Mouse (Mus musculus) kidney, postnatal 14 days (tissue): ENCODE data around the gene Coq5.
A peak's percentile ranks its signal among the peaks of the same experiment; 100 is the strongest.

Experiments
- DNase-seq: peaks from one replicate; pipeline ENCODE4 v3.0.0; 2022; ENCODE audit warnings: mixed read lengths

The Coq5 gene

GRCm38 (mm10) chr5:115279226-115280049 is at the start of gene Coq5:
Coq5 (plus strand) TSS chr5:115279666.
- DNase-seq = peak; percentile 91

GRCm38 (mm10) chr5:115230830-115231551 is 48.5 kb upstream of the Coq5 start:
- DNase-seq = no peak

- DNase-seq = no peak
Observed at GRCm38 (mm10) chr5:115231552-115232120, 47.8 kb upstream of the Coq5 start.

- DNase-seq = no peak
Observed at GRCm38 (mm10) chr5:115232516-115232915, 47.0 kb upstream of the Coq5 start.

GRCm38 (mm10) chr5:115233031-115233780 is 46.3 kb upstream of the Coq5 start:
- no peak for DNase-seq

- DNase-seq = no peak
Observed at GRCm38 (mm10) chr5:115234519-115234918, 44.9 kb upstream of the Coq5 start.

GRCm38 (mm10) chr5:115235323-115235771 is 44.1 kb upstream of the Coq5 start:
- DNase-seq = peak; percentile 78

- peak; percentile 92 for DNase-seq
Observed at GRCm38 (mm10) chr5:115235786-115236263, 43.6 kb upstream of the Coq5 start, which contains the start of gene Pop5. Pop5 (plus strand) TSS chr5:115235836.

GRCm38 (mm10) chr5:115237803-115238728 is 41.4 kb upstream of the Coq5 start:
- peak; percentile 97 for DNase-seq

- peak; percentile 44 for DNase-seq
Observed at GRCm38 (mm10) chr5:115238729-115239195, 40.7 kb upstream of the Coq5 start.

GRCm38 (mm10) chr5:115240191-115240590 is 39.3 kb upstream of the Coq5 start:
- no peak for DNase-seq

- DNase-seq = no peak
Observed at GRCm38 (mm10) chr5:115255472-115255871, 24.0 kb upstream of the Coq5 start.

GRCm38 (mm10) chr5:115256909-115257546 is 22.4 kb upstream of the Coq5 start:
- DNase-seq = no peak

GRCm38 (mm10) chr5:115260356-115260755 is 19.1 kb upstream of the Coq5 start:
- DNase-seq = no peak

GRCm38 (mm10) chr5:115261141-115261540 is 18.3 kb upstream of the Coq5 start:
- no peak for DNase-seq

- no peak for DNase-seq
Observed at GRCm38 (mm10) chr5:115261880-115262279, 17.6 kb upstream of the Coq5 start.

- DNase-seq = no peak
Observed at GRCm38 (mm10) chr5:115262502-115263291, 16.8 kb upstream of the Coq5 start.

- DNase-seq = no peak
Observed at GRCm38 (mm10) chr5:115266340-115266739, 13.1 kb upstream of the Coq5 start.

- DNase-seq = no peak
Observed at GRCm38 (mm10) chr5:115266787-115267468, 12.5 kb upstream of the Coq5 start.
